Mouse (Mus musculus) limb, embryonic 13.5 days (tissue): ENCODE data around the gene Prss38. TPM values are rescaled to one million over a fixed set of nuclear protein-coding genes. Genes with fewer than 3 reads are reported as not detected.

Experiments used
- ATAC-seq: fragments of 200-750 bp; cut with Nextera tagmentation; 2 replicates; pipeline ENCODE4 v1.8.0; 2017; ENCODE audit warnings: low read depth, moderate number of reproducible peaks, moderate TSS enrichment; ENCODE audit not compliant: low FRiP score
- H3K27ac ChIP-seq: fragments of 300-500 bp; sonication (generic); 2 replicates; pipeline ENCODE4 v1.5.1; 2015; ENCODE audit warnings: inconsistent platforms, mild to moderate bottlenecking, moderate library complexity
- H3K27me3 ChIP-seq: fragments of 300-500 bp; sonication (generic); 2 replicates; pipeline ENCODE4 v1.6.1; 2015; ENCODE audit warnings: mild to moderate bottlenecking, inconsistent platforms
- H3K36me3 ChIP-seq: fragments of 300-500 bp; sonication (generic); 2 replicates; pipeline ENCODE4 v1.6.1; 2015; ENCODE audit warnings: inconsistent platforms, mild to moderate bottlenecking, moderate library complexity
- H3K4me1 ChIP-seq: fragments of 300-500 bp; sonication (generic); 2 replicates; pipeline ENCODE4 v1.6.1; 2015; ENCODE audit warnings: inconsistent platforms
- H3K4me2 ChIP-seq: fragments of 300-500 bp; sonication (generic); replicated peaks from 2 replicates; pipeline ENCODE4 v1.6.1; 2015; ENCODE audit warnings: inconsistent platforms, mild to moderate bottlenecking, moderate library complexity
- H3K4me3 ChIP-seq: fragments of 300-500 bp; sonication (generic); 2 replicates; pipeline ENCODE4 v1.5.1; 2015; ENCODE audit warnings: moderate library complexity, mild to moderate bottlenecking, inconsistent platforms
- H3K9ac ChIP-seq: fragments of 300-500 bp; sonication (generic); 2 replicates; pipeline ENCODE4 v1.6.1; 2015; ENCODE audit warnings: mild to moderate bottlenecking, inconsistent platforms
- H3K9me3 ChIP-seq: fragments of 300-500 bp; sonication (generic); 2 replicates; pipeline ENCODE4 v1.6.1; 2016; ENCODE audit warnings: inconsistent platforms
- WGBS: fragments of 180-500 bp; shearing (Covaris S2); methylation state at CpG from one replicate; pipeline ENCODE4 v1.1.7; 2015; 5-methylcytosine and 5-hydroxymethylcytosine counted together
- polyA plus RNA-seq: library from polyadenylated mRNA; unstranded; fragments of >200 nt; fragmentation: Nextera tagmentation; extraction: Ambion mirVana; gene quantifications from 2 replicates; pipeline ENCODE4 v1.2.1, GENCODE M21; 2015

Gene Prss38
- polyA plus RNA-seq, 1 experiment from 2014 or later = 0.11 TPM

- no peak for ATAC-seq
- peaks cover 62% of the 10 kb centered on the region for H3K4me1 ChIP-seq
- 41% methylated on average over 22 of the region's 22 CpGs for WGBS
- no peaks in the 10 kb centered on the region for H3K27me3 ChIP-seq
- no peak overlapping the region for H3K9ac ChIP-seq
- H3K9me3 ChIP-seq = no peaks in the 10 kb centered on the region
- H3K4me2 ChIP-seq = peak overlapping the region; percentile 30; the same call in 1 of the 2 replicates
- peaks cover 5% of the 10 kb centered on the region for H3K36me3 ChIP-seq
- no peak overlapping the region for H3K4me3 ChIP-seq
- H3K27ac ChIP-seq = peak overlapping the region; percentile 55; the same call in 1 of the 2 replicates
These were observed 22.3 kb upstream of the Prss38 start for GRCm38 (mm10) chr11:59397536-59398371.

DNA sequence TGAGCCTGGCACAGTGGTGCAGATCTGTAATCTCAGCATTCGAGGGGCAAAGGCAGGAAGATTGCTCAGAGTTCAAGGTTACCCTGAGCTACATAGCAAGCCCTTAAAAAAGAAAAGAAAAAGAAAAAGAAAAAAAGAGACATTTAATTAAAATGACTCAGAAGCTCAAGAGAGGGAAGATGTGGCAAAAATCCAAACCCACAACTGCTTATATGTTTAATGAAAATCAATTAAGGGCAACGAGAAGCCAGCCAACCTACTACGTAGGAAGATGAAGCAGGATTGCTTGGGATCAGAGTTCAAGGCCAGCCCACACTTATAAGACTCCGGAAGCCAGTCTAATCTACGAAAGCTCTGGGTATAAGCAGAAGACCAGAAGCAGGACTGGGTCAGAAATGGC is 19.0 kb upstream of the Prss38 start:
- Histone ChIP-seq H3K9ac (no peak overlapping the region), H3K36me3 (no peaks in the 10 kb centered on the region; the same call in 1 of the 2 replicates), H3K4me2 (no peak overlapping the region), H3K27ac (peak overlapping the region; percentile 90), H3K4me1 (peaks cover 48% of the 10 kb centered on the region), H3K27me3 (no peaks in the 10 kb centered on the region), H3K9me3 (no peaks in the 10 kb centered on the region), H3K4me3 (no peak overlapping the region)
- WGBS = 71% methylated on average over 5 of the region's 5 CpGs
- ATAC-seq = no peak

DNA sequence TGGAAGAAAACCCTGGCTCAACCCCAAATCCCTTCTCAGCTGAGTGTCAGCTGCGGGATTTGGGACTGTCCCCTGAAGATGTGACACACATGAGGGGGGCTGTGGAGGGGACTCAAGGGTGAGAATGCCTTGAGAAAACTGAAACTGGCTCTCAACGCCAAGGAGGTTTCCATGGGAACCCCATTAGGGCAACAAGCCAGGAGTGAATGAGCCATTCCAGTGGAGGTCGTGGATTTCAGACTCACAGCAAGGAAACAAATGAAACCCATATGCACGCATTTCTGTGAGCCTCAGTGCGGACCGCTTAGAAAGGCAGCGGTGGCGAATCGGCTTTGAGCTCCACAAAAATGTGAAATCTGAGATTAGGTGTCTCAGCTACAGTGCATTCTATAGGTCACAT is 18.1 kb upstream of the Prss38 start:
- peak; percentile 86 for ATAC-seq
- H3K27me3 ChIP-seq = no peaks in the 10 kb centered on the region
- 13% methylated on average over 9 of the region's 9 CpGs for WGBS
- no peak overlapping the region for H3K9ac ChIP-seq
- H3K4me1 ChIP-seq = peaks cover 39% of the 10 kb centered on the region
- no peak overlapping the region for H3K4me3 ChIP-seq
- H3K27ac ChIP-seq = peak overlapping the region; percentile 90
- H3K9me3 ChIP-seq = no peaks in the 10 kb centered on the region
- H3K4me2 ChIP-seq = peak overlapping the region; percentile 39
- H3K36me3 ChIP-seq = no peaks in the 10 kb centered on the region; the same call in 1 of the 2 replicates

GRCm38 (mm10) chr11:59392300-59392699 is 16.8 kb upstream of the Prss38 start:
- no peak overlapping the region for H3K9ac ChIP-seq
- H3K9me3 ChIP-seq = no peaks in the 10 kb centered on the region
- H3K27ac ChIP-seq = peak overlapping the region; percentile 22; the same call in 1 of the 2 replicates
- ATAC-seq = no peak
- H3K4me3 ChIP-seq = no peak overlapping the region
- H3K27me3 ChIP-seq = no peaks in the 10 kb centered on the region
- H3K4me1 ChIP-seq = peaks cover 35% of the 10 kb centered on the region
- no peaks in the 10 kb centered on the region; the same call in 1 of the 2 replicates for H3K36me3 ChIP-seq
- WGBS = 48% methylated on average over 6 of the region's 6 CpGs
- H3K4me2 ChIP-seq = no peak overlapping the region

- Histone ChIP-seq H3K9ac (no peak overlapping the region), H3K9me3 (no peaks in the 10 kb centered on the region), H3K4me2 (no peak overlapping the region), H3K27ac (no peak overlapping the region), H3K36me3 (no peaks in the 10 kb centered on the region), H3K27me3 (no peaks in the 10 kb centered on the region), H3K4me1 (peaks cover 41% of the 10 kb centered on the region), H3K4me3 (no peak overlapping the region)
- 53% methylated on average over 9 of the region's 9 CpGs for WGBS
- no peak for ATAC-seq
These were observed 15.0 kb upstream of the Prss38 start for GRCm38 (mm10) chr11:59390470-59390869.

DNA sequence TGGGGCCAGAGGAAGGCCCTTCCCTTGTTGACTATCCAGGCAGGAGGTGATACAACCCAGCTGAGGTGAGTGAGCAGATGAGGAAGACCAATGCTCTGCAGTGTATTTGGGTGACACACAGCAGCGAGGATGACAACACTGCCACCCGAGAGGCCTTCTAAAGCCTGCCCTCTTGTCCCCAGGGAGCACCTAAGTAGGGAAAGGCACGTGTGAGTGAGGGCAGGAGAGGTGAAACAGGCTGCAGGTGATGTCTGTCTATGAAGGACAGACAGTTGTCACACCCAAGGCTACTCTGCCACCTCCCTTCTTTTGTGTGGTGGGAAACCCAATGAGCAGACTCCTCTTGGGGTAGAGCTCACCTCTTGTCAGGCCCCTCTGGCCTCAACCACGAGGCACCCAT is 14.2 kb upstream of the Prss38 start:
- H3K27ac ChIP-seq = no peak overlapping the region
- H3K9me3 ChIP-seq = no peaks in the 10 kb centered on the region
- no peak overlapping the region for H3K4me2 ChIP-seq
- H3K27me3 ChIP-seq = no peaks in the 10 kb centered on the region
- no peak overlapping the region for H3K9ac ChIP-seq
- ATAC-seq = no peak
- no peaks in the 10 kb centered on the region for H3K36me3 ChIP-seq
- WGBS = 58% methylated on average over 4 of the region's 4 CpGs
- H3K4me1 ChIP-seq = peaks cover 47% of the 10 kb centered on the region
- H3K4me3 ChIP-seq = no peak overlapping the region

DNA sequence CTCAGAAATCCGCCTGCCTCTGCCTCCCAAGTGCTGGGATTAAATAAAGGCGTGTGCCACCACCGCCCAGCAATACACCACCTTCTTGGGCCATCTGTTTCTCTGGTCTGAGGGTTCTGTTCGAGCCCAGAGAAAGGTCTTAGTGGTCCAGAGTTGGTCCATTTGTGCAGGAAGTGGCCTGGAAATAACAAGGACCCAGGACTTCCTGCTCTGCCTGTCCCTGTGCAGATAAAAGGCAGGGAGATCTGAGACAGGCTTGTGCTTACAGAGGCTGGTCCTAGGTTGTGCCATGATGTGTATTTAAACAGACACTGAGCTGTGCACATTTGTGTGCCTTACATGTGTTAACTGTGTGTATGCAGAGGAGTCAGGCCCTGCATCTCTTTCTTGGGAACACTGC is 13.3 kb upstream of the Prss38 start:
- Histone ChIP-seq H3K9ac (no peak overlapping the region), H3K36me3 (no peaks in the 10 kb centered on the region), H3K27me3 (no peaks in the 10 kb centered on the region), H3K9me3 (no peaks in the 10 kb centered on the region), H3K4me1 (peaks cover 47% of the 10 kb centered on the region), H3K4me2 (no peak overlapping the region), H3K4me3 (no peak overlapping the region), H3K27ac (no peak overlapping the region)
- WGBS = 81% methylated on average over 4 of the region's 4 CpGs
- ATAC-seq = no peak

DNA sequence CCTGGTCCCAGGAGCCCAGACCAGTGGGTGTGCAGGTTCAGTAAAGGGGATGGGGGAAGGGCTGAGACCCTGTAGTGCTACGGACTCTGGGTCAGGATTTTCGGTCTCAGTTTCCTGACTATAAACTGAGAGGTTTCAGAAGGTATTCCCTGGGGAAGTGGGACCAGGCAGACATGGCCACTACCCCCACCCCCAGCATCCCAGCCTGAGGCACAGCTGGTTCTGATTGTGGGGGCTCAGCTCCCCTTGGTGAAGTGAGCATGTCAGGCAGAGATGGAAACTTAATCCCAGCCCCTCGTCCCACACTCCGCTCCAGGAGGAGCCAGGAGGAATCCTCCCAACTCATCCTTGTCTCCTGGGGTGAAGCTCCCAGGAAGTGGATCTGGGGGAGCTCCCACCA is 12.0 kb upstream of the Prss38 start:
- H3K4me3 ChIP-seq = no peak overlapping the region
- H3K27ac ChIP-seq = no peak overlapping the region
- peaks cover 39% of the 10 kb centered on the region for H3K4me1 ChIP-seq
- no peaks in the 10 kb centered on the region for H3K36me3 ChIP-seq
- no peak overlapping the region for H3K4me2 ChIP-seq
- no peaks in the 10 kb centered on the region for H3K27me3 ChIP-seq
- H3K9ac ChIP-seq = 0 out of 2 replicates have a peak overlapping the region, but pooled peaks have one; percentile 48
- WGBS = 18% methylated on average over 4 of the region's 4 CpGs
- no peaks in the 10 kb centered on the region for H3K9me3 ChIP-seq
- ATAC-seq = no peak

GRCm38 (mm10) chr11:59385123-59385522 is 9.7 kb upstream of the Prss38 start:
- H3K9ac ChIP-seq = no peak overlapping the region; the same call in 1 of the 2 replicates
- no peak; the same call in 1 of the 2 replicates for ATAC-seq
- 18% methylated on average over 8 of the region's 8 CpGs for WGBS
- no peak overlapping the region for H3K27ac ChIP-seq
- H3K4me2 ChIP-seq = 0 out of 2 replicates have a peak overlapping the region, but pooled peaks have one; percentile 9
- no peaks in the 10 kb centered on the region for H3K27me3 ChIP-seq
- no peaks in the 10 kb centered on the region for H3K36me3 ChIP-seq
- peaks cover 37% of the 10 kb centered on the region for H3K4me1 ChIP-seq
- H3K4me3 ChIP-seq = no peak overlapping the region
- H3K9me3 ChIP-seq = no peaks in the 10 kb centered on the region

GRCm38 (mm10) chr11:59384441-59384959 is 9.0 kb upstream of the Prss38 start:
- no peak overlapping the region for H3K4me3 ChIP-seq
- H3K9ac ChIP-seq = 0 out of 2 replicates have a peak overlapping the region, but pooled peaks have one; percentile 0
- peak; percentile 46; the same call in 1 of the 2 replicates for ATAC-seq
- peak overlapping the region; percentile 44; the same call in 1 of the 2 replicates for H3K27ac ChIP-seq
- H3K27me3 ChIP-seq = no peaks in the 10 kb centered on the region
- WGBS = 10% methylated on average over 7 of the region's 7 CpGs
- H3K4me1 ChIP-seq = peaks cover 37% of the 10 kb centered on the region
- H3K4me2 ChIP-seq = 0 out of 2 replicates have a peak overlapping the region, but pooled peaks have one; percentile 9
- H3K36me3 ChIP-seq = no peaks in the 10 kb centered on the region
- no peaks in the 10 kb centered on the region for H3K9me3 ChIP-seq

- Histone ChIP-seq H3K4me2 (no peak overlapping the region), H3K9me3 (no peaks in the 10 kb centered on the region), H3K27ac (no peak overlapping the region), H3K4me1 (peaks cover 14% of the 10 kb centered on the region), H3K36me3 (no peaks in the 10 kb centered on the region), H3K27me3 (no peaks in the 10 kb centered on the region), H3K4me3 (no peak overlapping the region), H3K9ac (no peak overlapping the region)
- ATAC-seq = no peak
These were observed 4.1 kb upstream of the Prss38 start for GRCm38 (mm10) chr11:59379547-59379946.

- no peak for ATAC-seq
- 78% methylated on average over 3 of the region's 3 CpGs for WGBS
- H3K9me3 ChIP-seq = no peaks in the 10 kb centered on the region
- no peak overlapping the region for H3K4me2 ChIP-seq
- no peak overlapping the region for H3K4me3 ChIP-seq
- no peaks in the 10 kb centered on the region for H3K27me3 ChIP-seq
- no peak overlapping the region for H3K9ac ChIP-seq
- H3K36me3 ChIP-seq = no peaks in the 10 kb centered on the region
- peaks cover 5% of the 10 kb centered on the region; the same call in 1 of the 2 replicates for H3K4me1 ChIP-seq
- no peak overlapping the region; the same call in 1 of the 2 replicates for H3K27ac ChIP-seq
These were observed 2.5 kb upstream of the Prss38 start for GRCm38 (mm10) chr11:59377999-59378398.
